In the genomic region with DNA sequence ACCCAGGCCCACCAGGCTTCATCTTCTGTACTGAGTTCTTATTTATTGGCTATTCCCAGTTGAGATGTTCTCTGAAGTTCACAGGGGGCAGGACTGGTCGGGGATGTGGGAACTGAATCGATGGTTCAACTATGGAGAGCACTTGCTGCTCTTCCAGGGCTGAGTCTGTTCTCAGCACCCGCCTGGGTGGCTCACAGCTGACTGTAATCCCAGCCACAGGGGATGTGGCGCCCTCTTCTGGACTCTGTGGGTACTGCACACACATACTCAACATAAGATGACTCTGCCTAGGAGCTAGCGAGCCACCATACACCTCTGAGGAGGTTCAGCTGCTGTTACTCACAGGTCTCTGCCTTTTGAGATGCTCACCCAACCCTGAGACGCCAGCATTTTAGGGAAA, we compare ENCODE assay signal across 11 mouse cellular contexts.
DNase-seq lines count a peak whose midpoint lies in the region; ATAC-seq and TF ChIP-seq lines count a peak whose summit lies in the region.
"Had no signal": no experiment of that assay in that cellular context is flagged by ENCODE, and none has a peak within 500 bp of the region (broad histone marks: within the 10 kb centered on the region; RNA-seq: fewer than 3 reads in every experiment).

No protein-coding gene starts in this region.

- no peak for TF ChIP-seq EP300 in liver, embryonic 14.5 days (IDR thresholded peaks at IDR 0.05; ENCODE audit: low read depth)

- no peak for TF ChIP-seq POLR2A in testis, adult 2 months (IDR thresholded peaks at IDR 0.05; ENCODE audit: control insufficient read depth, low read depth, low read length)

- H3K4me3 ChIP-seq in embryonic facial prominence, embryonic 11.5 days (ENCODE audit: low read depth, low read length), result no peak overlapping the region
- no peak overlapping the region for H3K4me3 ChIP-seq in embryonic facial prominence, embryonic 10.5 days
- H3K4me3 ChIP-seq in liver, embryonic 14.5 days (ENCODE audit: insufficient read depth in 1 of 2, low read depth in 2 of 2, low read length in 2 of 2), result no peak overlapping the region
- H3K4me3 ChIP-seq in liver, embryonic 11.5 days (ENCODE audit: low read depth, low read length), result no peak overlapping the region
- no peak overlapping the region for H3K4me3 ChIP-seq in testis, adult 2 months (ENCODE audit: control insufficient read depth, low read depth, low read length)
- H3K4me3 ChIP-seq in forebrain, embryonic 11.5 days (ENCODE audit: low read depth, low read length), result no peak overlapping the region
- H3K4me3 ChIP-seq: hindbrain, embryonic 12.5 days; myocyte had no signal

- H3K4me1 ChIP-seq in embryonic facial prominence, embryonic 11.5 days (ENCODE audit: control insufficient read depth, insufficient read depth, low read length), result no peaks in the 10 kb centered on the region
- peaks cover 23% of the 10 kb centered on the region for H3K4me1 ChIP-seq in embryonic facial prominence, embryonic 10.5 days
- no peaks in the 10 kb centered on the region for H3K4me1 ChIP-seq in liver, embryonic 14.5 days (replicated peaks; ENCODE audit: control insufficient read depth in 2 of 2, insufficient read depth in 2 of 2, low read length in 1 of 2)
- no peaks in the 10 kb centered on the region for H3K4me1 ChIP-seq in liver, embryonic 11.5 days (replicated peaks; ENCODE audit: control insufficient read depth, insufficient read depth, low read length)
- H3K4me1 ChIP-seq in testis, adult 2 months (ENCODE audit: control insufficient read depth, insufficient read depth, low read length), result peaks cover 4% of the 10 kb centered on the region; the same call in 1 of the 2 replicates
- peaks cover 4% of the 10 kb centered on the region; the same call in 1 of the 2 replicates for H3K4me1 ChIP-seq in forebrain, embryonic 11.5 days (replicated peaks; ENCODE audit: control insufficient read depth, insufficient read depth, low read length)

- WGBS in embryonic facial prominence, embryonic 11.5 days, result 85% methylated on average over 6 of the region's 6 CpGs
- WGBS in embryonic facial prominence, embryonic 10.5 days, result 84% methylated on average over 6 of the region's 6 CpGs
- WGBS in liver, embryonic 14.5 days (ENCODE audit: insufficient replicate concordance), result 68% methylated on average over 6 of the region's 6 CpGs
- WGBS in liver, embryonic 11.5 days, result 68% methylated on average over 6 of the region's 6 CpGs
- 80% methylated on average over 6 of the region's 6 CpGs for WGBS in forebrain, embryonic 11.5 days

- ATAC-seq in embryonic facial prominence, embryonic 11.5 days (replicated peaks; ENCODE audit: insufficient number of reproducible peaks, low FRiP score, low TSS enrichment, low read depth), result no peak
- ATAC-seq in liver, embryonic 14.5 days (ENCODE audit: insufficient read depth), result no peak
- ATAC-seq in liver, embryonic 11.5 days (replicated peaks; ENCODE audit: low FRiP score), result no peak
- no peak for ATAC-seq in forebrain, embryonic 11.5 days (replicated peaks; ENCODE audit: low FRiP score)

- TF ChIP-seq CTCF in liver, embryonic 14.5 days (IDR thresholded peaks at IDR 0.05; ENCODE audit: low read depth), result peak; percentile 73
- TF ChIP-seq CTCF in testis, adult 2 months (IDR thresholded peaks at IDR 0.05; ENCODE audit: control insufficient read depth, insufficient read depth, insufficient replicate concordance, low read depth, low read length), result peak; percentile 98

- H3K4me2 ChIP-seq in embryonic facial prominence, embryonic 11.5 days (ENCODE audit: low read depth, low read length), result no peak overlapping the region
- H3K4me2 ChIP-seq in liver, embryonic 14.5 days (ENCODE audit: low read depth), result no peak overlapping the region
- no peak overlapping the region for H3K4me2 ChIP-seq in liver, embryonic 11.5 days
- no peak overlapping the region for H3K4me2 ChIP-seq in forebrain, embryonic 11.5 days (ENCODE audit: low read depth, low read length, severe bottlenecking)
- H3K4me2 ChIP-seq: hindbrain, embryonic 12.5 days had no signal

- DNase-seq in embryonic facial prominence, embryonic 11.5 days (ENCODE audit: low spot score), result peak; percentile 18
- no peak for DNase-seq in embryonic facial prominence, embryonic 10.5 days (ENCODE audit: low spot score)
- no peak for DNase-seq in liver, embryonic 14.5 days (ENCODE audit: low read depth in 3 of 3, low spot score in 3 of 3)
- DNase-seq in liver, embryonic 11.5 days (ENCODE audit: low spot score), result no peak
- peak; percentile 11 for DNase-seq in NIH3T3 (ENCODE audit: low read depth)
- no peak for DNase-seq in adrenal gland, adult 2 months
- no peak for DNase-seq in forebrain, embryonic 11.5 days (ENCODE audit: low spot score)
- DNase-seq: cerebellum, adult 11-12 months had no signal

- H3K9ac ChIP-seq in embryonic facial prominence, embryonic 11.5 days (replicated peaks; ENCODE audit: low read length), result no peak overlapping the region
- H3K9ac ChIP-seq in liver, embryonic 14.5 days (replicated peaks), result no peak overlapping the region
- no peak overlapping the region for H3K9ac ChIP-seq in liver, embryonic 11.5 days (ENCODE audit: low read depth, low read length)
- H3K9ac ChIP-seq in forebrain, embryonic 11.5 days (ENCODE audit: low read length), result no peak overlapping the region
- H3K9ac ChIP-seq: hindbrain, embryonic 12.5 days had no signal

- H3K36me3 ChIP-seq in embryonic facial prominence, embryonic 11.5 days (replicated peaks; ENCODE audit: control insufficient read depth, insufficient read depth, low read depth, low read length), result no peaks in the 10 kb centered on the region
- H3K36me3 ChIP-seq in embryonic facial prominence, embryonic 10.5 days (replicated peaks), result peaks cover 40% of the 10 kb centered on the region
- H3K36me3 ChIP-seq in liver, embryonic 14.5 days (replicated peaks; ENCODE audit: control insufficient read depth, insufficient read depth, low read depth), result no peaks in the 10 kb centered on the region
- no peaks in the 10 kb centered on the region for H3K36me3 ChIP-seq in liver, embryonic 11.5 days (ENCODE audit: control insufficient read depth, insufficient read depth, low read length)
- no peaks in the 10 kb centered on the region for H3K36me3 ChIP-seq in testis, adult 2 months (ENCODE audit: control insufficient read depth, insufficient read depth, low read length)
- H3K36me3 ChIP-seq in forebrain, embryonic 11.5 days (ENCODE audit: control insufficient read depth, insufficient read depth, low read length), result no peaks in the 10 kb centered on the region

- no peaks in the 10 kb centered on the region for H3K9me3 ChIP-seq in embryonic facial prominence, embryonic 11.5 days (replicated peaks; ENCODE audit: control insufficient read depth, low read length)
- H3K9me3 ChIP-seq in embryonic facial prominence, embryonic 10.5 days, result peaks cover 6% of the 10 kb centered on the region; the same call in 1 of the 2 replicates
- no peaks in the 10 kb centered on the region for H3K9me3 ChIP-seq in liver, embryonic 14.5 days (ENCODE audit: control insufficient read depth, low read length)
- H3K9me3 ChIP-seq in liver, embryonic 11.5 days (ENCODE audit: control insufficient read depth, low read length), result no peaks in the 10 kb centered on the region
- H3K9me3 ChIP-seq in forebrain, embryonic 11.5 days (ENCODE audit: control insufficient read depth, low read length), result no peaks in the 10 kb centered on the region

- H3K27ac ChIP-seq in embryonic facial prominence, embryonic 11.5 days (replicated peaks; ENCODE audit: low read depth, low read length), result no peak overlapping the region
- no peak overlapping the region for H3K27ac ChIP-seq in embryonic facial prominence, embryonic 10.5 days (replicated peaks)
- no peak overlapping the region for H3K27ac ChIP-seq in liver, embryonic 14.5 days
- no peak overlapping the region for H3K27ac ChIP-seq in liver, embryonic 11.5 days (ENCODE audit: low read depth, low read length)
- H3K27ac ChIP-seq in testis, adult 2 months (ENCODE audit: control insufficient read depth, insufficient read depth, low read depth, low read length), result no peak overlapping the region
- H3K27ac ChIP-seq in forebrain, embryonic 11.5 days (ENCODE audit: low read depth, low read length), result no peak overlapping the region
- H3K27ac ChIP-seq: hindbrain, embryonic 12.5 days had no signal

- H3K27me3 ChIP-seq in embryonic facial prominence, embryonic 11.5 days (ENCODE audit: control insufficient read depth, insufficient read depth, low read length), result no peaks in the 10 kb centered on the region
- no peaks in the 10 kb centered on the region for H3K27me3 ChIP-seq in embryonic facial prominence, embryonic 10.5 days (replicated peaks; ENCODE audit: low read depth, poor library complexity, severe bottlenecking)
- no peaks in the 10 kb centered on the region for H3K27me3 ChIP-seq in liver, embryonic 14.5 days (ENCODE audit: control insufficient read depth, insufficient read depth, low read length)
- H3K27me3 ChIP-seq in liver, embryonic 11.5 days (replicated peaks; ENCODE audit: control insufficient read depth, insufficient read depth, low read length), result no peaks in the 10 kb centered on the region
- no peaks in the 10 kb centered on the region for H3K27me3 ChIP-seq in testis, adult 2 months (ENCODE audit: control insufficient read depth, insufficient read depth, low read length)
- H3K27me3 ChIP-seq in forebrain, embryonic 11.5 days (ENCODE audit: control insufficient read depth, insufficient read depth, low read length), result no peaks in the 10 kb centered on the region
- H3K27me3 ChIP-seq: hindbrain, embryonic 12.5 days had no signal

Comparison
In these comparisons a context has a peak if more than half of its experiments do, and no peak if none do; other contexts are left out.
1. DNase-seq: peak in embryonic facial prominence, embryonic 11.5 days (single experiment) and NIH3T3 (single experiment); none in embryonic facial prominence, embryonic 10.5 days (single experiment), liver, embryonic 14.5 days (0 of 3), liver, embryonic 11.5 days (single experiment), adrenal gland, adult 2 months (single experiment) and forebrain, embryonic 11.5 days (single experiment).